Mouse (Mus musculus) myocyte (in vitro differentiated cells): Measurements from ENCODE around the gene Zbtb11. TPM values are rescaled to one million over a fixed set of nuclear protein-coding genes. Genes with fewer than 3 reads are reported as not detected.
A peak's percentile ranks its signal among the peaks of the same experiment; 100 is the strongest.

Experiments
- H3K27me3 ChIP-seq: one replicate; pipeline ENCODE4 v1.6.1; 2011; ENCODE audit not compliant: control insufficient read depth, insufficient read depth, insufficient read length
- H3K36me3 ChIP-seq: one replicate; pipeline ENCODE4 v1.6.1; 2011; ENCODE audit not compliant: control insufficient read depth, insufficient read depth
- H3K4me2 ChIP-seq: one replicate; pipeline ENCODE4 v1.6.1; 2011; ENCODE audit warnings: low read depth, control low read depth
- H3K4me3 ChIP-seq: one replicate; pipeline ENCODE4 v1.5.1; 2011; ENCODE audit warnings: mild to moderate bottlenecking, control low read depth, moderate library complexity
- H3K79me2 ChIP-seq: one replicate; pipeline ENCODE4 v1.6.1; 2011; ENCODE audit not compliant: control insufficient read depth, insufficient read depth
- H3ac ChIP-seq: one replicate; pipeline ENCODE4 v1.6.1; 2011; ENCODE audit not compliant: control insufficient read depth, insufficient read length
- CEBPB ChIP-seq: IDR thresholded peaks from 2 replicates; pipeline ENCODE4 v1.6.1; 2011; ENCODE audit warnings: mild to moderate bottlenecking, moderate library complexity; ENCODE audit not compliant: poor library complexity, insufficient read depth, severe bottlenecking
- E2F4 ChIP-seq: IDR thresholded peaks from one replicate; pipeline ENCODE4 v1.6.1; 2011; ENCODE audit warnings: mild to moderate bottlenecking, control low read depth, moderate library complexity; ENCODE audit not compliant: insufficient read depth
- MAX ChIP-seq: IDR thresholded peaks from one replicate; pipeline ENCODE4 v1.6.1; 2011; ENCODE audit warnings: low read depth, mild to moderate bottlenecking, control low read depth
- MYOD1 ChIP-seq, 3 experiments: IDR thresholded peaks; one replicate each; pipeline ENCODE4 v1.6.1; 2011; ENCODE audit warnings: control low read depth in 2 of 3, low read depth in 2 of 3, mild to moderate bottlenecking in 2 of 3, moderate library complexity in 1 of 3; ENCODE audit not compliant: insufficient read length in 2 of 3, control insufficient read depth in 1 of 3
- MYOG ChIP-seq, 3 experiments: IDR thresholded peaks; one replicate each; pipeline ENCODE4 v1.6.1; 2011; ENCODE audit warnings: control low read depth in 2 of 3, low read depth in 2 of 3, mild to moderate bottlenecking in 2 of 3; ENCODE audit not compliant: insufficient read length in 2 of 3, control insufficient read depth in 1 of 3, insufficient read depth in 1 of 3
- POLR2A ChIP-seq: IDR thresholded peaks from one replicate; pipeline ENCODE4 v1.6.1; 2011; ENCODE audit warnings: low read depth, mild to moderate bottlenecking, control low read depth, moderate library complexity; ENCODE audit not compliant: insufficient read length
- POLR2AphosphoS2 ChIP-seq: IDR thresholded peaks from one replicate; pipeline ENCODE4 v1.6.1; 2011; ENCODE audit warnings: low read depth, control low read depth; ENCODE audit not compliant: insufficient read length
- REST ChIP-seq: IDR thresholded peaks from one replicate; pipeline ENCODE4 v1.6.1; 2011; ENCODE audit warnings: mild to moderate bottlenecking, control low read depth, moderate library complexity; ENCODE audit not compliant: insufficient read depth, insufficient read length
- SRF ChIP-seq: IDR thresholded peaks from one replicate; pipeline ENCODE4 v1.6.1; 2011; ENCODE audit warnings: low read depth; ENCODE audit not compliant: control insufficient read depth, insufficient read length
- TCF12 ChIP-seq: IDR thresholded peaks from one replicate; pipeline ENCODE4 v1.6.1; 2011; ENCODE audit warnings: mild to moderate bottlenecking, control low read depth; ENCODE audit not compliant: poor library complexity, insufficient read depth, severe bottlenecking
- TCF3 ChIP-seq: IDR thresholded peaks from one replicate; pipeline ENCODE4 v1.6.1; 2011; ENCODE audit warnings: low read depth, control low read depth; ENCODE audit not compliant: insufficient read length
- USF1 ChIP-seq: IDR thresholded peaks from one replicate; pipeline ENCODE4 v1.6.1; 2011; ENCODE audit warnings: low read depth, mild to moderate bottlenecking, control low read depth, moderate library complexity
- polyA plus RNA-seq: library from polyadenylated mRNA; unstranded; fragments of >200 nt; fragmentation: generic; extraction: Trizol; gene quantifications from one replicate; pipeline ENCODE4 v1.2.1, GENCODE M21; 2012; ENCODE audit warnings: missing spikeins

Gene Zbtb11
- polyA plus RNA-seq, 1 experiment = 5.1 TPM

- no peak overlapping the region for H3K4me2 ChIP-seq
- H3K4me3 ChIP-seq = no peak overlapping the region
- peaks cover 41% of the 10 kb centered on the region for H3K79me2 ChIP-seq
- peaks cover 28% of the 10 kb centered on the region for H3K36me3 ChIP-seq
- H3ac ChIP-seq = no peak overlapping the region
- TF ChIP-seq MYOD1 (IDR thresholded peaks at IDR 0.05; ENCODE audit: control insufficient read depth in 1 of 3, insufficient read length in 2 of 3, low read depth in 2 of 3) (no peak), SRF (no peak), USF1 (no peak), REST (no peak), E2F4 (no peak), CEBPB (no peak), TCF3 (no peak), MYOG (IDR thresholded peaks at IDR 0.05; ENCODE audit: control insufficient read depth in 1 of 3, insufficient read depth in 1 of 3, insufficient read length in 2 of 3, low read depth in 2 of 3) (no peak), POLR2A (no peak), TCF12 (no peak), POLR2AphosphoS2 (no peak), MAX (no peak)
- H3K27me3 ChIP-seq = no peaks in the 10 kb centered on the region
These were observed 46.0 kb downstream of the Zbtb11 start for GRCm38 (mm10) chr16:56019660-56020059.

- Histone ChIP-seq H3K4me3 (peak overlapping the region; percentile 83), H3ac (no peak overlapping the region), H3K4me2 (peak overlapping the region; percentile 90), H3K36me3 (no peaks in the 10 kb centered on the region), H3K27me3 (no peaks in the 10 kb centered on the region), H3K79me2 (peaks cover 61% of the 10 kb centered on the region)
- TF ChIP-seq E2F4 = no peak
- no peak for TF ChIP-seq USF1
- TF ChIP-seq MAX = no peak
- TF ChIP-seq TCF12 = no peak
- no peak for TF ChIP-seq CEBPB
- TF ChIP-seq TCF3 = no peak
- TF ChIP-seq SRF = no peak
- no peak for TF ChIP-seq MYOD1 (IDR thresholded peaks at IDR 0.05; ENCODE audit: control insufficient read depth in 1 of 3, insufficient read length in 2 of 3, low read depth in 2 of 3)
- TF ChIP-seq POLR2AphosphoS2 = no peak
- no peak for TF ChIP-seq MYOG (IDR thresholded peaks at IDR 0.05; ENCODE audit: control insufficient read depth in 1 of 3, insufficient read depth in 1 of 3, insufficient read length in 2 of 3, low read depth in 2 of 3)
- no peak for TF ChIP-seq REST
- TF ChIP-seq POLR2A = no peak
These were observed 54.4 kb downstream of the Zbtb11 start for GRCm38 (mm10) chr16:56027854-56028629.

DNA sequence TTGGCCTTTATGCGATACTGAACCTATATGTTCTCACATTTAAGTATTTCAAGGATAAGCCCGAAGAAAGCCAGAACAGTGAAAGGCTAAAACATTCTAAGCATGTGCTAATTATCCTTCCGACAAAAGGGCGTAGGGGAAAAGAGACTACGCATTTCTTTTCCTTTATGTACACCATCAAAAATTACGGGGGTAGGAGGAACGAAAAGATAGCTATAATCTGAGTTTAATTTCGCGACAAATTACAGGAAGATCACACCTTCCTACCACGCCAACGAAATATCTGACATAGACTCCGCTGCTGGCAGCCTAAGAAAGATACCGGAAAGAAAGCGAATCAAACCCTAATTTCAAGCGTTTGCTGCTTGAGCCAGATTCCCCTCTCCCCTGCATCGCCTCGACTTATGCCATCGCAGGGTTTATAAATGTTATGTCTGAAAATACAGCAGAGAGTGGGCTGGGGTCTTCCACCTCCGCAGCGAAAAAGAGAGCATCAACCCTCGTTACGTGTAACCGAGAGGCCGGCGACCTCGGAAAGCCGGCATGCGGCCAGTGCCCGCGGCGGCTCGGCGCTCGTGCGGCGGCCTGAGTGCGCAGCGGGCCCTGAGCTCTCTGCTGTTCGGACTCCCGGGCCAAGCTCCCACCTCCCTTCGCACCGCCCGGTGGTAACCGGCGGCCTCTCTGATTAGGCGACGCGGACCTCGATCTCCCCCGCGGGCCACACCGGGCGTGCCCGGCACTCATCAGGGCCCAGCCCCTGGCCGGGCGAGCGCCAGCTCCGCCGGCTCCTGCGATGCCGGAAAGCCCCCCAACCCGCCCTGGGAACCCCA lies 55.3 kb downstream of the Zbtb11 start:
- Histone ChIP-seq H3K4me3 (peak overlapping the region; percentile 83), H3K4me2 (peak overlapping the region; percentile 90), H3K79me2 (peaks cover 56% of the 10 kb centered on the region), H3K36me3 (peaks cover 3% of the 10 kb centered on the region), H3K27me3 (no peaks in the 10 kb centered on the region), H3ac (peak overlapping the region; percentile 79)
- TF ChIP-seq TCF3 (no peak), CEBPB (no peak), SRF (no peak), USF1 (no peak), MAX (no peak), MYOD1 (IDR thresholded peaks at IDR 0.05; ENCODE audit: control insufficient read depth in 1 of 3, insufficient read length in 2 of 3, low read depth in 2 of 3) (no peak), E2F4 (no peak), REST (no peak), POLR2AphosphoS2 (no peak)

DNA sequence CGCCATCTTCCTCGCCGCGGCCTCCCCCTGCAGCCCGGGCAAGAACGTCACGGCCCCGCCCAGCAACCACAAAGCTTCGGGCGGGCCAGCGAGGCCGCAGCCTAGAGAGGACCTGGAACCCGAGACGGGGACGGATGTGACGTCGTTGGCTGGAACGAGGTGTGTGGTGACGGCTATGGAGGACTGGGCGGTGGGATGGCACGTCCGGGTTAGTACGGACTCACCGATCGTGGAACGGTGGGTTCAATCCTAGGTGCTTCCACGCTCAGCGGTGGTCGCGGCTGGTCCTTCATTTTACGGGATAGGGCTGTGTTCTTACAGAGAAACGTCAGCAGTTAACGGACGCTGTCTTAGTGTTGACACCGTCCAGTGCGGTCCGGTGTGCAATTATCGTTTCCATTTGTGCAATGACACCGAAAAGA lies 56.0 kb downstream of the Zbtb11 start, which contains the start of gene Pcnp:
Gene Pcnp, minus strand, starts transcription at position 79 of the 422 bp plus-strand sequence.
- Histone ChIP-seq H3K27me3 (no peaks in the 10 kb centered on the region), H3K36me3 (peaks cover 11% of the 10 kb centered on the region), H3ac (peak within 1 kb of the TSS; percentile 79), H3K4me3 (peak within 1 kb of the TSS; percentile 83), H3K79me2 (peaks cover 55% of the 10 kb centered on the region), H3K4me2 (peak within 1 kb of the TSS; percentile 92)
- no peak for TF ChIP-seq TCF12
- TF ChIP-seq MAX = no peak
- TF ChIP-seq SRF = peak; percentile 48
- no peak for TF ChIP-seq MYOD1 (IDR thresholded peaks at IDR 0.05; ENCODE audit: control insufficient read depth in 1 of 3, insufficient read length in 2 of 3, low read depth in 2 of 3)
- TF ChIP-seq E2F4 = no peak
- TF ChIP-seq REST = peak; percentile 7
- TF ChIP-seq MYOG (IDR thresholded peaks at IDR 0.05; ENCODE audit: control insufficient read depth in 1 of 3, insufficient read depth in 1 of 3, insufficient read length in 2 of 3, low read depth in 2 of 3) = peak in 1 of 3 experiments; percentile 47
- TF ChIP-seq POLR2A = peak; percentile 100
- TF ChIP-seq TCF3 = no peak
- peak; percentile 100 for TF ChIP-seq POLR2AphosphoS2
- TF ChIP-seq CEBPB = no peak
- TF ChIP-seq USF1 = no peak
